Mouse (Mus musculus) myocyte (in vitro differentiated cells): ENCODE measurements at regions not wholly inside any gene's neighbourhood (a gene's known extent, or its start where the extent isn't known, plus 50 kb on each side); places are given as distances from the start of the nearest gene placed in this dataset.

Source experiments
- E2F4 ChIP-seq: IDR thresholded peaks from one replicate; pipeline ENCODE4 v1.6.1; 2011; ENCODE audit warnings: mild to moderate bottlenecking, control low read depth, moderate library complexity; ENCODE audit not compliant: insufficient read depth
- MAX ChIP-seq: IDR thresholded peaks from one replicate; pipeline ENCODE4 v1.6.1; 2011; ENCODE audit warnings: low read depth, mild to moderate bottlenecking, control low read depth
- MYOD1 ChIP-seq, 3 experiments: IDR thresholded peaks; one replicate each; pipeline ENCODE4 v1.6.1; 2011; ENCODE audit warnings: control low read depth in 2 of 3, low read depth in 2 of 3, mild to moderate bottlenecking in 2 of 3, moderate library complexity in 1 of 3; ENCODE audit not compliant: insufficient read length in 2 of 3, control insufficient read depth in 1 of 3
- POLR2A ChIP-seq: IDR thresholded peaks from one replicate; pipeline ENCODE4 v1.6.1; 2011; ENCODE audit warnings: low read depth, mild to moderate bottlenecking, control low read depth, moderate library complexity; ENCODE audit not compliant: insufficient read length
- REST ChIP-seq: IDR thresholded peaks from one replicate; pipeline ENCODE4 v1.6.1; 2011; ENCODE audit warnings: mild to moderate bottlenecking, control low read depth, moderate library complexity; ENCODE audit not compliant: insufficient read depth, insufficient read length
- TCF12 ChIP-seq: IDR thresholded peaks from one replicate; pipeline ENCODE4 v1.6.1; 2011; ENCODE audit warnings: mild to moderate bottlenecking, control low read depth; ENCODE audit not compliant: poor library complexity, insufficient read depth, severe bottlenecking
- TCF3 ChIP-seq: IDR thresholded peaks from one replicate; pipeline ENCODE4 v1.6.1; 2011; ENCODE audit warnings: low read depth, control low read depth; ENCODE audit not compliant: insufficient read length
- USF1 ChIP-seq: IDR thresholded peaks from one replicate; pipeline ENCODE4 v1.6.1; 2011; ENCODE audit warnings: low read depth, mild to moderate bottlenecking, control low read depth, moderate library complexity

DNA sequence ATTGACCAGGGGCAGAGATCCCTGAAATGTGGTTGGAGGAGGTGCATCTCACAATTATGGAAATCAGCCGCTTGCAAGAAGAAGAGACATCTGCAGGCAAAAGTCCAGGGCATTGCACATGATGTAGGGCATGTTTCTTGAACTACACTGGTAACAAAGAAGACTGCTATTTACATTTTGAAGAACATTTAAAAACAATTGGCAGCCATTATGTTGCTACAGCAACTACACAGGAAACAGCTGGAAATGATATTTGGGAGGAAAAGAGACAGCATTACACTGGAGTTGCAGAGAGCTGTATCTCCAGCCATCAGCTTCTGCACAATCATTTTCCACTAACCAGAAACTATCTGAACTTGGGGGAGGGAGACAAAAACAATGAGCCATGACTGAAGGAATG, 64.1 kb upstream of the Tas2r134 start:
- no peak for TF ChIP-seq MYOD1 (IDR thresholded peaks at IDR 0.05; ENCODE audit: control insufficient read depth in 1 of 3, insufficient read length in 2 of 3, low read depth in 2 of 3)
- TF ChIP-seq MAX = no peak
- TF ChIP-seq E2F4 = no peak
- TF ChIP-seq USF1 = no peak
- no peak for TF ChIP-seq TCF3
- TF ChIP-seq POLR2A = no peak
- no peak for TF ChIP-seq REST
- no peak for TF ChIP-seq TCF12
